Mouse (Mus musculus) embryo, embryonic 10 days (tissue): Measurements from ENCODE around the gene Cd209e.
"Not testable (repeated sequence)": the region's sequence is repeated elsewhere in the genome, so short reads cannot be mapped to it uniquely, and the experiment has no call there.

Experiments used
- DNase-seq: peaks from one replicate; pipeline ENCODE4 v3.0.0-alpha.2; 2015; ENCODE audit warnings: low spot score

Gene Cd209e

GRCm38 (mm10) chr8:3854209-3854608 lies at the start of gene Cd209e:
Gene Cd209e, minus strand, starts transcription at chr8:3854309.
- DNase-seq: no peak

GRCm38 (mm10) chr8:3878455-3878854 lies 24.3 kb upstream of the Cd209e start, which contains the start of gene Cd209d:
Gene Cd209d, minus strand, starts transcription at chr8:3878555.
- no peak for DNase-seq

GRCm38 (mm10) chr8:3876121-3876520 lies 22.0 kb upstream of the Cd209e start:
- no peak for DNase-seq

GRCm38 (mm10) chr8:3862736-3863135 lies 8.6 kb upstream of the Cd209e start:
- not testable (repeated sequence) for DNase-seq

GRCm38 (mm10) chr8:3803091-3803490 lies 51.0 kb downstream of the Cd209e start:
- DNase-seq: no peak
